Mouse (Mus musculus) limb, embryonic 12.5 days (tissue): ENCODE measurements around the gene Panx1. TPM values are rescaled to one million over a fixed set of nuclear protein-coding genes. Genes with fewer than 3 reads are reported as not detected.
A peak's percentile ranks its signal among the peaks of the same experiment; 100 is the strongest.

ENCODE experiments used
- ATAC-seq: fragments of 200-750 bp; cut with Nextera tagmentation; 2 replicates; pipeline ENCODE4 v1.8.0; 2017; ENCODE audit warnings: low read depth, moderate TSS enrichment; ENCODE audit not compliant: insufficient number of reproducible peaks, insufficient read depth, low FRiP score, low TSS enrichment
- H3K27ac ChIP-seq: fragments of 300-500 bp; sonication (generic); 2 replicates; pipeline ENCODE4 v1.5.1; 2016; ENCODE audit warnings: mild to moderate bottlenecking, moderate library complexity
- H3K27me3 ChIP-seq: fragments of 300-500 bp; sonication (generic); 2 replicates; pipeline ENCODE4 v1.6.1; 2016; ENCODE audit warnings: mild to moderate bottlenecking, moderate library complexity
- H3K36me3 ChIP-seq: fragments of 300-500 bp; sonication (generic); 2 replicates; pipeline ENCODE4 v1.6.1; 2016; ENCODE audit warnings: mild to moderate bottlenecking, moderate library complexity
- H3K4me1 ChIP-seq: fragments of 300-500 bp; sonication (generic); replicated peaks from 2 replicates; pipeline ENCODE4 v1.6.1; 2016
- H3K4me2 ChIP-seq: fragments of 300-500 bp; sonication (generic); 2 replicates; pipeline ENCODE4 v1.6.1; 2016; ENCODE audit warnings: mild to moderate bottlenecking, moderate library complexity
- H3K4me3 ChIP-seq: fragments of 300-500 bp; sonication (generic); replicated peaks from 2 replicates; pipeline ENCODE4 v1.5.1; 2016; ENCODE audit warnings: mild to moderate bottlenecking
- H3K9ac ChIP-seq: fragments of 300-500 bp; sonication (generic); replicated peaks from 2 replicates; pipeline ENCODE4 v1.6.1; 2016; ENCODE audit warnings: mild to moderate bottlenecking, moderate library complexity
- H3K9me3 ChIP-seq: fragments of 300-500 bp; sonication (generic); 2 replicates; pipeline ENCODE4 v1.6.1; 2016; ENCODE audit warnings: mild to moderate bottlenecking, moderate library complexity
- WGBS: fragments of 180-500 bp; shearing (Covaris S2); methylation state at CpG from one replicate; pipeline ENCODE4 v1.1.7; 2016; 5-methylcytosine and 5-hydroxymethylcytosine counted together
- polyA plus RNA-seq: library from polyadenylated mRNA; unstranded; fragments of >200 nt; fragmentation: Nextera tagmentation; extraction: Ambion mirVana; gene quantifications from 2 replicates; pipeline ENCODE4 v1.2.1, GENCODE M21; 2016

The Panx1 gene
- polyA plus RNA-seq, 1 experiment from 2014 or later = 71.5 TPM

- Histone ChIP-seq H3K9me3 (no peaks in the 10 kb centered on the region), H3K27me3 (no peaks in the 10 kb centered on the region), H3K4me2 (no peak overlapping the region), H3K4me3 (no peak overlapping the region), H3K27ac (no peak overlapping the region), H3K36me3 (peaks cover 12% of the 10 kb centered on the region), H3K4me1 (no peaks in the 10 kb centered on the region), H3K9ac (no peak overlapping the region)
- WGBS = 80% methylated on average over 11 of the region's 11 CpGs
- no peak for ATAC-seq
Measured at GRCm38 (mm10) chr9:14997271-14998055, 47.8 kb downstream of the Panx1 start.

GRCm38 (mm10) chr9:14995525-14995924, 49.8 kb downstream of the Panx1 start:
- Histone ChIP-seq H3K4me2 (no peak overlapping the region), H3K9me3 (no peaks in the 10 kb centered on the region), H3K4me3 (no peak overlapping the region), H3K9ac (no peak overlapping the region), H3K27ac (no peak overlapping the region), H3K36me3 (no peaks in the 10 kb centered on the region), H3K27me3 (no peaks in the 10 kb centered on the region), H3K4me1 (no peaks in the 10 kb centered on the region)
- ATAC-seq = no peak
- WGBS = 74% methylated on average over 1 of the region's 1 CpGs

- Histone ChIP-seq H3K9me3 (no peaks in the 10 kb centered on the region), H3K36me3 (no peaks in the 10 kb centered on the region), H3K27ac (no peak overlapping the region), H3K9ac (no peak overlapping the region), H3K4me2 (no peak overlapping the region), H3K4me1 (no peaks in the 10 kb centered on the region), H3K4me3 (no peak overlapping the region), H3K27me3 (no peaks in the 10 kb centered on the region)
- peak; percentile 31; the same call in 1 of the 2 replicates for ATAC-seq
- WGBS = 92% methylated on average over 1 of the region's 1 CpGs
Measured at GRCm38 (mm10) chr9:14988606-14989293, 56.5 kb downstream of the Panx1 start.

- Histone ChIP-seq H3K9ac (no peak overlapping the region), H3K4me1 (no peaks in the 10 kb centered on the region), H3K27ac (no peak overlapping the region), H3K4me3 (no peak overlapping the region), H3K27me3 (no peaks in the 10 kb centered on the region), H3K4me2 (no peak overlapping the region), H3K36me3 (no peaks in the 10 kb centered on the region), H3K9me3 (no peaks in the 10 kb centered on the region)
- WGBS = 59% methylated on average over 3 of the region's 3 CpGs
- no peak for ATAC-seq
Measured at GRCm38 (mm10) chr9:14983141-14983540, 62.1 kb downstream of the Panx1 start.

GRCm38 (mm10) chr9:14982683-14983082, 62.6 kb downstream of the Panx1 start:
- no peak overlapping the region for H3K9ac ChIP-seq
- H3K9me3 ChIP-seq = no peaks in the 10 kb centered on the region
- ATAC-seq = no peak
- no peaks in the 10 kb centered on the region for H3K4me1 ChIP-seq
- no peak overlapping the region for H3K4me3 ChIP-seq
- H3K27ac ChIP-seq = no peak overlapping the region
- H3K27me3 ChIP-seq = no peaks in the 10 kb centered on the region
- H3K36me3 ChIP-seq = no peaks in the 10 kb centered on the region
- H3K4me2 ChIP-seq = no peak overlapping the region

- Histone ChIP-seq H3K27me3 (no peaks in the 10 kb centered on the region), H3K9me3 (no peaks in the 10 kb centered on the region), H3K4me1 (no peaks in the 10 kb centered on the region), H3K36me3 (no peaks in the 10 kb centered on the region), H3K9ac (no peak overlapping the region), H3K27ac (no peak overlapping the region), H3K4me3 (no peak overlapping the region), H3K4me2 (no peak overlapping the region)
- WGBS = 82% methylated on average over 4 of the region's 4 CpGs
- no peak for ATAC-seq
Measured at GRCm38 (mm10) chr9:14981539-14982155, 63.6 kb downstream of the Panx1 start.

GRCm38 (mm10) chr9:14974251-14975232, 70.7 kb downstream of the Panx1 start:
- no peaks in the 10 kb centered on the region for H3K27me3 ChIP-seq
- H3K4me2 ChIP-seq = no peak overlapping the region
- no peak overlapping the region for H3K9ac ChIP-seq
- ATAC-seq = no peak
- H3K36me3 ChIP-seq = no peaks in the 10 kb centered on the region
- no peak overlapping the region for H3K4me3 ChIP-seq
- no peaks in the 10 kb centered on the region for H3K9me3 ChIP-seq
- H3K4me1 ChIP-seq = no peaks in the 10 kb centered on the region
- no peak overlapping the region for H3K27ac ChIP-seq
- 85% methylated on average over 6 of the region's 6 CpGs for WGBS

GRCm38 (mm10) chr9:14973762-14974161, 71.5 kb downstream of the Panx1 start:
- no peak overlapping the region for H3K4me2 ChIP-seq
- no peak overlapping the region for H3K4me3 ChIP-seq
- no peaks in the 10 kb centered on the region for H3K36me3 ChIP-seq
- WGBS = 84% methylated on average over 7 of the region's 7 CpGs
- H3K4me1 ChIP-seq = no peaks in the 10 kb centered on the region
- H3K27me3 ChIP-seq = no peaks in the 10 kb centered on the region
- no peak overlapping the region for H3K27ac ChIP-seq
- no peak for ATAC-seq
- no peaks in the 10 kb centered on the region for H3K9me3 ChIP-seq
- no peak overlapping the region for H3K9ac ChIP-seq

GRCm38 (mm10) chr9:14970805-14971525, 74.3 kb downstream of the Panx1 start:
- no peaks in the 10 kb centered on the region for H3K4me1 ChIP-seq

GRCm38 (mm10) chr9:14970211-14970610, 75.1 kb downstream of the Panx1 start:
- H3K4me1 ChIP-seq = no peaks in the 10 kb centered on the region
- no peaks in the 10 kb centered on the region for H3K36me3 ChIP-seq
- no peak for ATAC-seq
- WGBS = 77% methylated on average over 4 of the region's 4 CpGs
- H3K4me2 ChIP-seq = no peak overlapping the region
- no peaks in the 10 kb centered on the region for H3K27me3 ChIP-seq
- no peaks in the 10 kb centered on the region for H3K9me3 ChIP-seq
- no peak overlapping the region for H3K27ac ChIP-seq
- no peak overlapping the region for H3K4me3 ChIP-seq
- H3K9ac ChIP-seq = no peak overlapping the region

More at GRCm38 (mm10) chr9:14970805-14971525, 74.3 kb downstream of the Panx1 start:
- Histone ChIP-seq H3K4me2 (no peak overlapping the region), H3K27me3 (no peaks in the 10 kb centered on the region), H3K9ac (no peak overlapping the region), H3K9me3 (no peaks in the 10 kb centered on the region), H3K27ac (no peak overlapping the region), H3K36me3 (no peaks in the 10 kb centered on the region), H3K4me3 (no peak overlapping the region)
- 80% methylated on average over 3 of the region's 3 CpGs for WGBS
- no peak for ATAC-seq
